Mouse (Mus musculus): Measurements from ENCODE around the gene Ppp1r7.

GRCm38 (mm10) chr1:93334621-93335020 is 8.0 kb upstream of the Ppp1r7 start:
- TF ChIP-seq CTCF (IDR thresholded peaks at IDR 0.05; ENCODE audit: control insufficient read depth, insufficient read depth, insufficient replicate concordance, low read depth, low read length) (no peak), POLR2A (IDR thresholded peaks at IDR 0.05; ENCODE audit: control insufficient read depth, low read depth, low read length) (no peak)
